Mouse (Mus musculus): ENCODE measurements at regions not wholly inside any gene's neighbourhood (a gene's known extent, or its start where the extent isn't known, plus 50 kb on each side); places are given as distances from the start of the nearest gene placed in this dataset.

DNA sequence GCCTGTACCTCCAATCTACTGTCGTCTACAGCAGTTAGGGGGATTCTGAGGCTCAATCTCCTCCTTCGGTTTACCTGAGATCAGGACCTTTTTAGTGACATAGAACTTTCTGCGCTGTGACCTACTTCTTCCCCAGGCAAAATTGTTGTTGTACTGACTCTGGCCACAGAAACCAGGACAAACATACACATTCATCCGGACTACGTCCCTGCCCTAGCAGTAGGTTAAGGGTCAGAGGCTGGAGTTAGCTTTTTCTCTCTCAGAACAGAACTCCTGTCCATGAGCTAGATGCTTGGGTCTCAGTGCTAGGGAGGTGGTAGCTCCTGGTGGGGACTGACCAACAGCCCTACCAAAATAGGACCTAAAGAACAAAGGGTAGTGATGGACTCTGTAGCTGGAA is 180.2 kb downstream of the Rybp start:
- no peak for DNase-seq (ENCODE audit: low read depth, low spot score)

DNA sequence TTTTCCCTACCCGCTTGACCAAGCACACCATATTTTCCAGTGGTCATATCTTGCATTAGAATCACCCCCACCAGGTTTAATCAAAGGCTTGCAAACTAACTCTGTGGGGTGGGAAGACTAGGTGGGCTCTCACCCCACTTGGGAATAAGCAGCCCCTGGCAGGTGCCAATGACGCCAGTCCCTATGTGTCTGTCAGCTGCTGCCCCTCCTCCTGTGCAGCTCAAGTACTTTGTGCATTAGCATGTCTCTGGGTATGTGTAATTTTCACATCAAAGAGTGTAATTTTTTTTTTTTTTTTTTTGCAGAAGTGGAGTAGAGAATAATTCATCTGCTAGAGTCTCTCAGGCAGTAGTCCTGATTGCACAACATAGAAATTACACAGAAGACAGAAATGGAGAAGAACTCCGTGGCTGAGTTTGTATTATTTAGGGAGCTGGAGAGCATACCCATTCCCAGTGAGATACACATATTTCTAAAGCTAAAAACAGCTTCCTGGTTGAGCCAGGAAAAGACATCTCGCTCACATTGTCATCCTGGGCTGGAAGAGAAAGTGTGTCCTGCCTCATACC is 186.6 kb downstream of the Rybp start:
- DNase-seq (ENCODE audit: low read depth, low spot score), result no peak

DNA sequence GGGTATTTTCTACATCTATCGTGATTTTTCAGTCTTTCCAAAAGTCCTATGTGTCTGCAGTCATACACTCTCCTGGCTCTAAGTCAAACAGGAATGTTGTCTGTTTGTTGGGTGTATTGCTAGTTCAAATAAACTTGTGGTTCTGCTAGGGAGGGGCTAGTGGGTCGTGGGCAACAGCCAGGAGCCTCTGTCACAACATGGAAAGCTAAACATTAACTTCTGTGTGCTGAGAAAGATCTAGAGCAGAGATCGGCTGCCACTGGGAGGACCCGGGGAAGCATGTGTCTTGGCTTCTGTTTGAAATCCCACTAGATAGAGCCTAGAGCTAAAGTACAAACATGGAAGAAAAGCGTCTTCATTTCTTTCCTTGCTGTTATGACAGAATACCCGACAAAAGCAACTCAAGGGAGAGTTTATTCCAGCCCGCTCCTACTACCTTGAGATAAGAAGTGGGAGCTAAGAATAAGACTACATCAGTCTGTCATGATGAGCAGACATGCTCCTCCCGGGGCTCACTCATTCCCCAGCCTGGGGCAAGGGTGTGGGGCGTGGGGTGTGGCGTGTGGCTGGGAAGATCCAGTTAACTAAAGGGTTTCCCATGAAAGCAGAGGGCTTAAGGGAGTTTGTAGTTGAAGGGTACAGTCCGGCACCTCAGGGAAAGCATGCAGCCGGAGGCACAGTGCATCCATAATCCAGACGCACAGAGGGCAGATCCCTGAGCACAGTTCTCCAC is 190.7 kb downstream of the Rybp start:
- no peak for DNase-seq (ENCODE audit: low read depth, low spot score)

DNA sequence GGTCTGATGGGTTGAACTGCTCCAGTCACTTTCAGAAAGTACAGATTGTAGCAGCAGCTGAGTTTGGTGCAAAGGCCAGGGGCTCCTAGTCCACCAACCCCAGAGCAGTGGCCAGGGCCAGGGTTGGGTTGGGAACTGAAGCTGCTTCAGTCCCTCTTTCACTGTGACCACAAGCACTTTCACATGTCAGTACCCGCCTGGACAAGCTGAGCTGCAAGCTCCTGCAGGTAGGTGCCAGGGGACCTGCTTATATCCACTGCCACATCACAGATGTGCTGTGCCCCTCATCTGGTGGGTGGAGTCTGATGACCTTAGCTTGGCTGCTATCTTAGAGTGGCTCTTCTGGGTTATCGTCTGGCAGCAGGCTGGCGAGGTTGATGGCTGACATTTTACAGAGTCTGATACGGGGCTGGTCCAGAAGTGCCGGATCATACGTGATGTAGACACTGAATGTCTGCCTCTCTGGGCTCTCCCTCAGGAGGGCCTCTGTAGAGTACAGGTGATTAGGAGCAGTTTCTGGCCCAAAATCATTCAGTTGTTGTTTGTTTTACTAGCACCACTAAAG is 192.6 kb downstream of the Rybp start:
- DNase-seq (ENCODE audit: low read depth, low spot score), result no peak

DNA sequence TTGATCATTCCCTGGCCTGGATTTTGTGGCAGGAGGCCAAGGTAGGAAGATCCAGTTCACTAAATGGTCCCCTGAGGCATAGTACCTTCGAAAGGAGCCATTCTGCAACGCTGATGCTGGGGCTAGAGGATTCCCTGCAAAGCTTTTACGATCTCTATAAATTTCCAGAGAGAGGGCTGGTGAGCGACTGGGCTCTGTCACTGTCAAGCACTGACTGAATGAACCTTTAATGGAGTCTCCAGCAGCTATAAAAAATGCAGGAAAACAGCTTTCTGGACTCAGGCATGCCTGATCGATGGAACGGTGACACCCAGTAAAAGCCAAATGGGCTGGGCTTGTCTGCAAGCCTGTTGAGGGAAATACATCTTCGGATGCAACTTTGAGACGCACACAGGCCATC is 194.4 kb downstream of the Rybp start:
- no peak for DNase-seq (ENCODE audit: low read depth, low spot score)

DNA sequence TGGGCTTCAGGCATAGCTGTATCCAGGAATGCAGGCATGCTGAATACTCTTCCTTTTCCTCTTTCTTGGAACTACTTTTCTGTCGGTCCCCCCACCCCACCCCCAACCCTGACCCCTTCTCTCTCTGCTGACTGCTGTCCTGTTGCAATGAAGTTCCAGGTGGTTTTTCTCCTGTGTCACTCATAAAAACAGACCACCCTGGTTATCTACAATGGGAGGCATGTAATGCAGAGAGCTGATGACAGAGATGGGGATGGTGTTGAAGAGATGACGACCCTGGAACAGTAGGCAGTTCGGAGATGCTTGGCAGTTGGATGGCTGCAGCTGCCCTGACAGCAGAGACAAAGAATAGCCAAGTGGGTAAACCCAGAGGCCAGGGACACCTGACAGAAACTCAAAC is 195.5 kb downstream of the Rybp start:
- DNase-seq (ENCODE audit: low read depth, low spot score), result no peak

DNA sequence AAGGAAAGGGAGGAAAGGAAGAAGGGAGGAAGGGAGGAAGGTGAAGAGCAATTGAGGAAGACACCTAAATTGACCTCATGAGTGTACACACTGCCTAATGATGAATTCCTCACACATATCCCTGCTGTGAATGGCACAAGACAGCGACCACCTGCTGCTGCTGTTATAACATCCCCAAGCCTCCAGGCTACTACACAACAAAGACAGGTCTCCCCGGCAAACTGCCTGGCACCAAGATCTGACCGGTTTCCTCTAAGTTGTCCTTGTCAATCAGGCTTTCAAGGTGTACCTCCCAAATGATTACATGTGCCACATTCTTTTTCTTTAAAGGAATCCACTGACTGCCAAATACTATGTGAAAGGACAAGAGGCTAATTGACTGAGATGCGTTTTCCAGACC is 198.7 kb downstream of the Rybp start:
- DNase-seq (ENCODE audit: low read depth, low spot score), result no peak

DNA sequence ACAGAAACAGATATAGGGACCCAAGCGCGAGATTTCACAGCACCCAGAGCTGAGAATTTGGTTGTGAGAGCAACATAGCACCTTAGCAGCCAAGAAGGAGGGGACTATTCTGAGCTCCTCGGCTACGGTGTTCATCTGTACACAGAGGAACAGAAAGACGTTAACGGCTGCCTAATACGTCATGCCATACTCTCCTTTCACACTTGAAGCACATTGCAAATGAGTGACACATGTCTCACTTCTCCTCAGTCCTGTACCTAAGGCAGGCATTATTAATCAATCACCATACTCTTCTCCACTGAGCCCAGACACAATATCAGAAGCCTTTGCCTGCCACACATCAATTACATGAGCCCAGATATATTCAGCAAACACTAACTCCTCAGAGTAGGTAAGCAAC is 200.5 kb downstream of the Rybp start:
- no peak for DNase-seq (ENCODE audit: low read depth, low spot score)

DNA sequence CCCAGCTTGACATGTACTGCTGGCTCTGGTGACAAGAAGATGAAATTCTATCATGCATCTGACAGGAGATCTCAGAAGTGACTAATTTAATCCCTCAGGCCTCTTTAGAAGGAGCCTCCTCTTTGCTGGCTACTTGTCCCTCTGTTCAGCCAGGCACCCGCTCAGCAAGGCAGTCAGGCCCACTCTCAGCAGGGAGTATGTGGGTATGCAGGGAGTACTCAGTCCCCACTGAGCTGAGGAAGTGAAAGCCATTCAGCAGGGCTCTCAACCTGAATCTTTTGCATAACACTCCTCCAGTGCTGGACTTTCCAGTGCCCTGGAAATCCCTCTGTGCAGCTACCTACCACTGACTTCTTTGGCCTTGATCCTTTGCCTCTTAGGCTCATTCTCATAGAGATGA is 201.3 kb downstream of the Rybp start:
- DNase-seq (ENCODE audit: low read depth, low spot score), result no peak

DNA sequence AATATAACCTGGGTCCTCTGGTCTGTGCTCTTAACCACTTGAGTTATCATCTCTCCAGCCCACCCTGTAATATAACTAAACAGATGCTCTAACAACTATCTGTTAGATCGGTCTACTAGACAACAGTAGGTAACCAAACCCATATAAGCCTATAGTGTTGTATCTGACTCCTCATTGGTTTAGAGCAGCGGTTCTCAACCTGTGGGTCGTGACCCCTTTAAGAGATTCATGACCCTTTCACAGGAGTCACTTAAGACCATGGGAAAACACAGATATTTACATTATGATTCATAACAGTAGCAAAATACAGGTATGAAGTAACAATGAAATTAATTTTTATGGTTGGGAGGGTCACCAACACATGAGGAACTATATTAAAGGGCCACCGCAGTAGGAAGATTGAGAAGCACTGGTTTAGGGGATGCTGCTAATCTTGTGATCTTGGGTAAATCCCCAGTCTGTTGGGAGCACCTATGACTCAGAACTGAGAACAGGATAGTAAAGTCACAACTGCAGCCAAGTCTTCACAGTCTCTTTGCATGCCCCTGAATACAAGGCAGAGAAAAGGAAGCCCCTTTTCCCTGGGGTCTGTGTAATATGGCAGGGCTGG is 203.3 kb downstream of the Rybp start:
- DNase-seq (ENCODE audit: low read depth, low spot score), result no peak

DNA sequence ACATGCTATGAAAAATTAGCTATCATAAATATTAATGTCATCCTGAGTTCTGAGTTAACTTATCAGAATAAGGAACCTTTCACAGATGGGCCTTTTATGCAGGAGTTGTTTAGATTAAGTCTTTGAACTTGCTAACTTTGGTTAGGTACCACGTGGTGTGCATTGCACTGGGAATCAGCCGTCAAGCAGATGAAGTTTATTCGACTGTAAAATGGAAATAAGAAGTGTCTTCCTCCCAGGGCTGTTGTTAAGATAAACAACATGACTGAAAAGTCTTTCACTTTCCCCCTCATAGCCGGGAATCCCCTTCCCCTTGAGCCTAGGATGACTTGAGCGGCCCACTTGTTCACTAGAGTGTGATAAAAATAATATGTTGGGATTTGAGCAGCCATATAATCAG is 204.2 kb downstream of the Rybp start:
- DNase-seq (ENCODE audit: low read depth, low spot score), result no peak

DNA sequence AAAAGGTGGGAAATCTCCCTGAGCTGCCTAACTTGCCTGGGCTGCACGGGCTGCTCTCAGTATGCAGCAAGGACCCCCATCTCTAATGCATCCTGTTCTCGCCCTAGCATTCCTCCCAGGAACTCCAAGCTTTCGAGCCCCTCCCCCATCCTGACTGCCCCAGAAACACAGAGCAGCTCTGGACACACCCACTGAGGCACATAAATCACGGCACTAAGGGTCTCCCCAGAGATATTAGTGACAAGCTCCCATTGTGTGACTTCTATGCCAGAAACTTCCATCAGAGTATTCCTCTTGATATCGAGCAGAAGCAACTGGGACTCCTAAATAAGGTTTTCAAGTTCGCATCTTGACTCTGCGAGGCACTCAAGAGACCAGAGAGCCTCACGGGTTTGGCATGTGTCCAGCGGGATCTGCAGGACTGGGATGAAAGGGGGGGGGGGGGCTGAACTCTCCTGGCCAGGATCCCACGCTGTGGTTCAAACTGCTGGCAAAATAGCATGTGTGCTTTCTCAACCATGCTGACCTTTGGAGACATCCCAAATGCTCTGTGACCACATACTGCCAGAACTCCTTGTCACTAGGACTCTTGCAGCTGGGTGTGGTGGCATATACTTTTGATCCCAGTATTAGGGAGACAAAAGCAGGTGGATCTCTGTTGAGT is 212.5 kb downstream of the Rybp start:
- DNase-seq (ENCODE audit: low read depth, low spot score), result peak; percentile 63

DNA sequence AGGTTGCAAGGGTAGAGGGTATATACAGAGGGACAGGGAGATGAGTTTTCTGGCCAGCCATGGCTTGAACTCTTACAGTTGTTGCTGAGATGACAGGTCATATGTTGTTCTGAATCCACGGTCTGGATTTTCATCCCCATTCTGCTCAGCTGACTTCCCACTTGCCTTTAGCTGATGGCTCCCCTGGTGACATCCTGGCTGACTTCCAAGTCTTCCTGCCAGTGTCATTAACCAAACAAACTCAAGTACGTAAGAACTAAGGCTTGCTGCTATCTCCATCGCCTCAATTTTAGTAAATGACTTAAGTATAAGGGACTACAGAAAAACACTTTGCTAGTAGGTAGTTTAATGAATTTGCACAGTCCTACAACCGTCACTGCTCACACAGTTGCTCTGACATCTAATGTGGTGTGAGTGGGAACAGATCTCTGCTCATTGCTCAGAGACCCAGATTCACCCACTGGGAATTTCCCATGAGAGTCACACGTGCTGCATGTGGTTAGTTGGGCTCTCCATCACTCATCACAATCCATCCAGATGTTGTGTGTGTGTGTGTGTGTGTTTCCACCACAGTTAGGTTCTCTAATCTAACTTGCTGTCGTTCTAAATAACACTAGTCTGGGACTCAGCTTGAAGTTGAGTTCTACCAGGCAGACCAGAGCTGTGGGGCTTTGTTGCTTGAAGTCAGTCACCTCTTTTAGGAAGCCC is 214.9 kb downstream of the Rybp start:
- DNase-seq (ENCODE audit: low read depth, low spot score), result no peak

DNA sequence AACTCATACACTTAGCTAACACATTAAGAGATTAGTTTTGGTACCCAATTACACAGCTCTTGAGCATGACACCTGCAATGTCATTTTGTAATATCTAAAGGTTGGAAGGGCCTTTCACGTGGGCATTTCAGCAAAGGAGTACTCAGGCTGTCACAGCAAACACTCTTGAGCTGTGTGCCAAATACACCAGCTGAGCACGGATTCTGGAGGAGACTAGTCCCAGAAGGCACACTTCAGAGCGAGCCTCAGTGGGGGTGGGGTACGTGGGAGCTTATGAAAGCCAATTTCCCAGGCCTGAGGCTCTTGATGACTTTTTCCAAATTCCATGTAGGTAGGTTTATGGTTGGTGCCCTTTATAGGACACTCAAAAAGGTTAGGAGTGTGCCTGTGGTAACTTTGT is 218.1 kb downstream of the Rybp start:
- DNase-seq (ENCODE audit: low read depth, low spot score), result no peak

DNA sequence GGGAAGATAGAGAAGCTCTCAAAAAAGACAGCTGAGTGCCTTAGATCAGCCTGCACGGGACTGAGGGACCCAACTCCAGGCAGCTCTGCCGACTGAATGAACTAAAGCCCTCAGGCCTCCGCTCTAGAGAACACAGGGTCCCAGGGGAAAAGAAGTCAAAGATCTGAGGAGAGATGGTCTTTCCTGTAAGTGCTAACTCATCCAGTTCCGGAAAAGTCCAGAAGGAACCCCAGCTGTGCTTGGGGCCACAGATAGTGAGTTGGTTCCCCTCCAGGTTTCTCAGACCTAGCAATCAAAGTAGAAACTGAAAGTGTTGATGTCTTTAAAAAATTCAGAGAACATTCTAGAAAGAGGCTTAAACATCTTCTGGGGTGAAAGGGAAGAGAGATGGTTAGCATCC is 220.0 kb downstream of the Rybp start:
- DNase-seq (ENCODE audit: low read depth, low spot score), result no peak

DNA sequence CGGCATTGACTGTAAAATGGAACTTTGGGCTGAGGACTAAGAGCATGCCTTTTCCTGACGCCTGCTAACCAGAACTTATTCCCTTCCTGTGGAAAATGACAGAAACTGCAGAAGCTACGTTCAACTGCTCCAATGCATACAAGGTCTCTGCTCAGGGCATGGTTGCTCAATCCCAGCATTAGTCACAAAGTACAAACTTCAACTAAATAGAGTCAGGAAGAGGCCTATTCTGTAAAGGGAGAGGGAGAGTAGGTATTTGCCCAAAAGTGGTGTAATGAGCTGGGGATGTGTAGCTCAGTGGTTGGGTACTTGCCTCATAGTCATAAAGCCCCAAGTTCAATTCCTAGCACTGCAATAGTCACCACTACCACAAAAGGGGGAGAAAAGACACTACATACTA is 221.7 kb downstream of the Rybp start:
- no peak for DNase-seq (ENCODE audit: low read depth, low spot score)

DNA sequence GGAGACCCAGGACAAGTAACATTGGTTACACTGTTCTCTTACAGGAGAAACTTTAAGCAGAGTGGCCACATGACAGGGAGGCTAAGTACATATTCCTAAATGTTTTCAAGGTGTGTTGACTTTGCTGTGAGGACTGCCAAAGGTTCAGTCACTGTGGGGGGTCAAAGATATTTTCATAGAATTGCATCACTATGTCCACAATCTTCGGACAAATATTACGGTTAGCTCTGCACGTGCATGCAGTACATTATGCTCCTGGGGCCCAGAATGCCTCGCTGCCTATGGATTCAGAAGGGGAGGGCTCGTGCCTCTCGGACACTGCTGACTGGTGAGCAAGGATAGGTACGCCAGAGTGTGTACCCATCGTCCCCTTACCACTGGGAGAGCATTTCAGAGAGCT is 224.3 kb downstream of the Rybp start:
- no peak for DNase-seq (ENCODE audit: low read depth, low spot score)

DNA sequence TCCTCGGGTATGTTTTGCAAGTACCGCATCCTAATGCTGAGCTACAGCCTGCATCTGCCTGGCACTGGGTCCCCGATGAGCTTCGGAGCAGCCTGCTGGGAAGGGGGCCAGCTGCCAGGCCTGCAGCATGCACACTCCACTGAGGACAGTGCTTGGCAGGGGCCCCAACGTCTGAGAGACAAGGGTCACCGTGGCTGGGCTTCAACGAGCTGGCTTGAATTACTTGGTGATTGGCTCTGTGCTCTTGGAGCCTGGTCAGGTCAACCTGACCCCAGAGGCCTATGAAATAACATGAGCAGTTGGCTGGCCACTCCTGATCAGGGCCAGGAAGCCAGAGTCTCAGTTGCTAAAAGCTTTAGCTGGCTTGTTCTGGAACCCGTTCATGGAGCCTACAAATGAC is 227.5 kb downstream of the Rybp start:
- peak; percentile 33 for DNase-seq (ENCODE audit: low read depth, low spot score)

DNA sequence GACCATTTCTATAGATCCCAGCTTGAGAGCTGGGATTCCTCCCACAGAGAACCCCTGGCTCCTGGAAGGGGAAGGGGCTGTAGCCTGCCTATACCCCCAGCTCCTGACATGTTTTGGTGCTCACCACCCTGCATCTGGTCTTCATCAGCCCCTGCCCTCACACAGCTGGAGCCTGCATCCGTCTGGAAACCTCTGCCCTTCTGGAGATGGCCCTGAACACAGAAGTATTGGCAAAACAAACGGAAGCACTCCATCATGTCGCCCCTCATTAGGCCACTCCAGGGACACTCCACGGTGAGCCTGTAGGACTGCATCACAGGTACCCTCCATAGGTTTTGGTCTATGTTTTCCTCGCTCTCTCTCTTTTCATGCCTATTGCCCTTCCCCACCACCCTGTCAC is 231.3 kb downstream of the Rybp start:
- no peak for DNase-seq (ENCODE audit: low read depth, low spot score)

DNA sequence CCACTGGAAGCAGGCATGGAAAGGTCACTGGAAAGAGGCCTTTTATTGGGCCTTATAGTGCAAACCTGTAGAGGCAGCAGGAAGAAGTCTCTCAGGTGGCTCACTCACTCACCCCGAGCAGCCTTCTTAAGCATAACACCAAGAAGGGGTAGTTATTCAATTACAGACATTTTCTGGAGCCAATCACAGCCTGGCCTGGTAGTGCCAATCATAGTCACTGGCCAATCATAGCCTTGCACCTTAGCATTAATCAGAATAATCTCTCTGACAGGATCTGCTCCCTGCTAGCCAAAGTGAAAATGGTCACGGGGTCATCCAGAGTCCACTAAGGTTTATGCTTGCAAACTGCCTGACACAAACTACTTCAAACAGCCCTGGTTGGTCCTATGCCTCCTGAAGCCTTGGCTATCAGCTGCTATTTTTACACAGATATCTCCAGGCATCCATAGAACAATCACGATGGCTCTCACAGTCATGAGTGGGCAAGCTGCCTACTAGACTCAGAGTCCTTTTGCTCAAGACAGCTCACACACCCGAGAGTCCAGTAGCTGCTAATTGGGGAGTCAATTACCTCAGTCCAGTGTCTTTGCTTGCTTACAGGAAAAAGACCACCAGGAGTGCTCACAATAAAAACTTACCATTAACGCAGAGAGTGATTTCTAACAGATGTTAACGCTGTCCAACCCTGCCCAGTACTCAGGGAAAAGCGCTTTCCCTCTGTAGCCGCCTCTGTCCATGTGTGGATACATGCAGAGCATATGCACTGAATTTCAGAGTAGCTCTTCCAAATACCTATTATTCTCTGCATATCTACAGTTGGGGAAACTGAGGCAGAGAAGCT is 234.1 kb downstream of the Rybp start:
- no peak for DNase-seq (ENCODE audit: low read depth, low spot score)

DNA sequence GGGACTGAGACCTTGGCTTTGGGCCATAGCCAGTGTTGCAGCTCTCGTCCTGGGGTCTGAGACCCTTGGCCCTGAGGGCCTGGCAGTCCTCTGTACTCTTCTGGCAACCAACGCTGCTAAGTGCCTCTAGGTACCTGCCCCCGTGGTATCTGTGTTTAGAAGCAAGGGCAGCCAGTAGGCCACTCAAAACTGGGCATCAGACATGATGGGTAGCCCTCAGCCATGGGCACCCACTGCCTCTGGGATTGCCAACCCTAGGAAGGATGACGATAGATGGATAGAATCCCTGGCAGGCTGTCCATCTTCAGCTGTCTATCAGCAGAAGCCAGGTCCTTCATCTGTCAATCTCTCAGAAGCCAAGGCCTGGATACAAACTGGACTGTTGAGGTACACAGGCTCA is 234.9 kb downstream of the Rybp start:
- DNase-seq (ENCODE audit: low read depth, low spot score), result no peak

All from 3T3-L1 (cell line).